Mouse (Mus musculus): ENCODE results near the gene Ttc27. TPM values are rescaled to one million over a fixed set of nuclear protein-coding genes. Genes with fewer than 3 reads are reported as not detected.

The Ttc27 gene
- polyA plus RNA-seq, 1 experiment, result 21.1 TPM

- no peaks in the 10 kb centered on the region for H3K27me3 ChIP-seq (ENCODE audit: control insufficient read depth, insufficient read depth, insufficient read length)
- H3K36me3 ChIP-seq (ENCODE audit: control insufficient read depth, insufficient read depth), result no peaks in the 10 kb centered on the region
- no peak for TF ChIP-seq CEBPB (IDR thresholded peaks at IDR 0.05; ENCODE audit: low read depth)
- TF ChIP-seq MYOG (IDR thresholded peaks at IDR 0.05; ENCODE audit: control insufficient read depth, extremely low read depth, insufficient read length), result no peak
- TF ChIP-seq MAX (IDR thresholded peaks at IDR 0.05), result no peak
- TF ChIP-seq USF1 (IDR thresholded peaks at IDR 0.05; ENCODE audit: low read depth), result no peak
- no peak for TF ChIP-seq FOSL1 (IDR thresholded peaks at IDR 0.05; ENCODE audit: insufficient read depth, low read length, poor library complexity, severe bottlenecking)
- no peak for TF ChIP-seq MYOD1 (IDR thresholded peaks at IDR 0.05; ENCODE audit: control insufficient read depth, insufficient read length, low read depth)
Measured at GRCm38 (mm10) chr17:74904956-74905355, 187.4 kb downstream of the Ttc27 start.

GRCm38 (mm10) chr17:74912995-74913394, 195.5 kb downstream of the Ttc27 start:
- H3K79me2 ChIP-seq (ENCODE audit: control insufficient read depth, insufficient read depth), result no peaks in the 10 kb centered on the region
- TF ChIP-seq MAX (IDR thresholded peaks at IDR 0.05) (no peak), MYOD1 (IDR thresholded peaks at IDR 0.05; ENCODE audit: control insufficient read depth, insufficient read length, low read depth) (no peak), CEBPB (IDR thresholded peaks at IDR 0.05; ENCODE audit: low read depth) (no peak), MYOG (IDR thresholded peaks at IDR 0.05; ENCODE audit: control insufficient read depth, extremely low read depth, insufficient read length) (no peak), USF1 (IDR thresholded peaks at IDR 0.05; ENCODE audit: low read depth) (no peak), CTCF (IDR thresholded peaks at IDR 0.05; ENCODE audit: control insufficient read depth, insufficient read depth, insufficient read length) (no peak)

More at GRCm38 (mm10) chr17:74904956-74905355, 187.4 kb downstream of the Ttc27 start:
- Histone ChIP-seq H3K79me2 (ENCODE audit: control insufficient read depth, insufficient read depth) (no peaks in the 10 kb centered on the region), H3K4me3 (ENCODE audit: insufficient read depth, poor library complexity, severe bottlenecking) (no peak overlapping the region), H3ac (ENCODE audit: control insufficient read depth, insufficient read length, low read depth) (no peak overlapping the region), H3K79me3 (ENCODE audit: low read depth) (no peaks in the 10 kb centered on the region)

More at GRCm38 (mm10) chr17:74912995-74913394, 195.5 kb downstream of the Ttc27 start:
- H3K79me3 ChIP-seq (ENCODE audit: low read depth), result no peaks in the 10 kb centered on the region
- no peaks in the 10 kb centered on the region for H3K36me3 ChIP-seq (ENCODE audit: control insufficient read depth, insufficient read depth)
- H3K4me3 ChIP-seq (ENCODE audit: insufficient read depth, poor library complexity, severe bottlenecking), result no peak overlapping the region
- no peaks in the 10 kb centered on the region for H3K27me3 ChIP-seq (ENCODE audit: control insufficient read depth, insufficient read depth, insufficient read length)
- H3ac ChIP-seq (ENCODE audit: control insufficient read depth, insufficient read length, low read depth), result no peak overlapping the region

Other genes with a start within 250 kb of the Ttc27 start
- gene Yipf4, start 228.2 kb upstream of the Ttc27 start, polyA plus RNA-seq (2012; fragmentation: generic; extraction: Trizol), result 21.6 TPM
- gene Birc6, start 189.4 kb upstream of the Ttc27 start, polyA plus RNA-seq (2012; fragmentation: generic; extraction: Trizol), result 25.5 TPM

Measured in C2C12 (cell line).